Mouse (Mus musculus) layer of hippocampus, adult 9-11 months (tissue): ENCODE measurements at regions not wholly inside any gene's neighbourhood (a gene's known extent, or its start where the extent isn't known, plus 50 kb on each side); places are given as distances from the start of the nearest gene placed in this dataset.
A peak's percentile ranks its signal among the peaks of the same experiment; 100 is the strongest.

Source experiments
- DNase-seq: peaks from one replicate; pipeline ENCODE4 v3.0.0; 2022

DNA sequence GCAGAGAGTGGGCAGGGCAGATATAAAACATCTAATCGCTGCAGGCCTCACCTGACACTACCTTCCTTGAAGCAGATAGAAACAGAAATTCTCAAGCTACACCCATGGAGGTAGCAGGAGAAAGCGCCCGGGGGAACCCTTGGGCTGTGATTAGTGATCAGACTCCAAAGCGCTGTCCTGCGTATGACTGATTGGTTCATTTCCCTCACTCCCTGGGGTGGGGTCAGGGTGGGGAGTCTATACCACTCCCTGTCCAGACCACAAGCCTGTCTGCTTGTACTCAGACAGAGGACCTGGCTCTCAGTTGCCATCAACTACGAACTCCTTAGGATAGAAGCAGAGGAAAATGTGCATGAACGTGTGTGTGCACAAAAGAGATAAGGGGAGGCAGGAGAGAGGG is 77.7 kb downstream of the Gm826 start:
- DNase-seq = no peak

DNA sequence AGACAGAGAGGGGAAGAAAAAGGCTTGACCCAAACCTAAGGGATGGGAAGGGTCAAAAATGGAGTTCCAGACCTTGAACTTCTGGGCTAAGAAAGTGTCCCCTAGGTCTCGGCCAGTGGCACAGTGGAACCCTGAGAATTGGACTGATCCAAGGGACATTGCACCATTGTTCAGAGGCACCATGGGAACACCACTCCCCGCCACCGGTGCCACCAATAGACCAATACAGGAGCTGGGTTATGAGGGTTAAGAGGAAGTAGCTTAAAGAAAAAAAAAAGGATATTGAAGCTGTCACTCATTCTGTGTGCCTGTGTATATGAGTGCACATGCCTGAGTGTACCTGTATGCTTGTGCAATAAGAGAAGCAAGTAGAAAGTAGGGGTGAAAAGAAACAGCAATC is 83.7 kb downstream of the Gm826 start:
- no peak for DNase-seq

DNA sequence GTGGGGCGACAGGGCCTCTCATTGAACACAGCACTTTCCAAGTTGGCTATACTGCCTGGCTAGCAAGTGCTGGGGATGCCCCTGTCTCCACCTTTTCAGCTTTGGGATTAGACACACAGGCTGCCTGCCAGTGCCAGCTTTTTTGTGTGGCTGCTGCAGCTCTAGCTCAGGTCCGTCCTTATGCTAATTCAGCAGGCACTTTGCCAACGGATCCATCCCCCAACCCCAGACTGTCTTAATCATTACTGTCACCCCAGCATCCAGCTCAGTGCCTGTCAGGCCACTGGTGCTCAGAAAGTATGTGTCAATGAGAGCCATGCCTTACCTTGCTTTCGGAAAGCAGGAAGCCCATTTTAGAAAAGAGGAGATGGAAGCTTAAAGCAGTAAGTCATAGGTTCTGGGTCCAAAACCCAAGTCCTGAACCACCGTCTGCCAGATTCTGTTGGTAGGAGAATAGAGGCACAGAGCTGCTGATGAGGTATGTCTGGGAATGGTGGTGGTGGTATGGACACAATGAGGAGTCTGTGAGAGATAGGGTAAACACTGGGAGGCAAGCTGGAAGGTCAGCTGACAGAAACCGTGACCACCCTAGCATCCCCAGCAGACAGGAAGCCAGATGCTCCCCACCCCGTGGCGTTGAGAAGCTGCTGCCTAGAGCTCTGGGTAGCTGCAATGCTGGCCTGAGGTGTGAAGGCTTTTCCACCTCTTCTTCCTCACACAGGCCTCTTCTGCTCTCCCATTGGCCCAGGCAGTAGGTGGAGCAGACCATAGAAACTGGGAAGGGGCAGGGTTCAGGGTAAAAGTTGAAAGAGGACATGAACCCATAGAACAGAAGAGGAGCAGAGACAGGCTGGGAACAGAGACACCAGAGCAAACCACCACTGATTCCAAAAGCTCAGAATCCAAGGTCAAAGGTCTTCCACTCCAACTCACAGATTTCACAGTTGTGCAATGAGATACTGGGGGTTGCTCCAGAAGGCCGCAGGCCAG is 84.6 kb downstream of the Gm826 start:
- no peak for DNase-seq

DNA sequence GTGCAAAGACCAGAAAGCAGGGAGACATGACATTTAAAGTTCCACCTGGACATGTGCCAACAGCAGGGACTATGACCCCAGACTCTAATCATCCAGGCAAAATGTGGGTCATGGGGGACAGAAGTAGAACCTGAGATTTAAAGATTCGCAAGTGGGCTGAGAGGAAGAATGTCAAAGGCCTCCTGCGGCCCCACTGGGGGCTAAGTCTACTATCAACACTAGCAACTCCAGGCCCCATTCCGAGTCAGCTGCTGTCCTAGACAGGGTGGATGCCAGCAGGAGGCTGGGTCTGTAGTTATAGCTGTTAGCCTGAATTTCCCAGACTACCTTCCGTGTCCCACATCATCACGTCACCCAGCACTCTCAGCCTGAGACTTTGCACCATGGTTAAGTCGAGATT is 86.7 kb downstream of the Gm826 start:
- DNase-seq = no peak

DNA sequence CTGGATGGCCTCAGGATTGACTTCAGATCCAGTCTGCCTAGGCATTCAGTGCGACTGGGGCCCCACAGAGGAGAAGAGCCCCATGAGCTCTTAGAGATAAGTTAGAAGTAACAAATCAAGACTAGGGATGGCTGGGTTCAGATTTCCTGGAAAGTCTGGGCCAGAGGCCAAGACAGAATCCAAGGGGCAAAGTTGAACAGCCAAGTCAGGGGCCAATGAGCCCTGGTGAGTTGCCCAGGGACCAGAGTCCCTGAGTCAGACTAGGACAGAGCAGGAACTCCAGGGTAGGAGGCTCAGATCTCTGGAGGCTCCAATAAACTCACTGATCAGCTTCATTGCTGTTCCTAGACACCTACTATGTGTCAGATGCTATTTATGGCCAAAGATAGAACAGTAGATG is 87.6 kb downstream of the Gm826 start:
- no peak for DNase-seq

DNA sequence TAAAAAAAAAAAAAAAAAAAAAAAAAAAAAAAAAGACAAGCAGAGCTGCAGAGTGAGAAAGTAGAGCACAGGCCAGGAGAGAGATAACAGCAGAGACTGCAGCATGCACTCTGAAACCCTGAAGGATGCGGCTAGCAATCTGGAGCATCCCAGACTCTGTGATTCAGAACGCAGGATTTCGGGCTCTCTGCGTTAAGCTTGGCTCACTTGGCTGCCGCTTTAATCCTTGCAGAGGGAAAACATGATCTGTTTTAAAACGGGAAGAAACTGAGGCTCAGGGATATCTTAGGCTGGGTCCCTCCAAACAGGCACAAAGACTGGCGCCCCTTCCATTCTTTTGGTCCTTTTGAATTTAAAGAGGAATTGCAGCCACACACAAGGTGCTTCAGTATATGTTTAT is 89.1 kb downstream of the Gm826 start:
- DNase-seq = no peak

DNA sequence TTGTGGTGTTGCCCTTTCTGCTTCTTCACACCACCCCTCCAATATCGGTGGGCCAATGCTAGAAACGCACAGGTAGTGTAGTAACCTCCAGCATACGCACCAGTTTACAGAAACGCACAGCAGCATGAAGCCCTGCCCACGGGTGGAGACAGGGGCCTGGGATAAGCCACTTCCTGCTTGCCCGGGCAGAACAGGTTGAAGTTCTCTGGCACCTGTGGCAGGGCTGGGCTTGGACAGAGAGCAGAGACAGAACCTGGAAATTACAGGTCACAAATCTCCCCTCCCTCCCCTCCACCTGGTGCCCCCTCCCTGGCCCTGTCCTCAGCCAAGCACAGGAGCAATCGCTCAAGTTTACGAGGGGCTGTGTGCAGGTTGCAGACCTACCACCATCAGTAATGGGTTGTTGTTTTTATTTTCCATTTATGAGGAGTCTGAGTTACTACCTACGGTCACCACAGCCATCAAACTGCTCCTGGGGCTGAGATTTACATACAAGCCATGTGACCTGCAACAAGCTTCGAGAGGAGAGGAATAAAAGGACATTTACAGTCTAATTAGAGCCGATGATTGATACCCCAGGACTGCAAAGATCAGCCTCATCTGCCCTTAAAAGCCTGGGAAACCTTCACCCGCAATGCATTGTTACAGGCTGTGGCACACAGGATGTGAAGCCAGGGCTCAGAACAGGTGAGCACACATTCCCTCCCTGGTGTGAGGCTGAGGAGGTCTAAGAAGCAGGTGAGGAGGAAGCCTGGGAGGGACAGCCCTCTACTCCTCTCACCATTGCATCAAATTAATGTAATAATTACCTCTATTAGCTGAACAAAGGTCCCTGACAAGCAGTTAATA is 93.2 kb downstream of the Gm826 start:
- DNase-seq = no peak

DNA sequence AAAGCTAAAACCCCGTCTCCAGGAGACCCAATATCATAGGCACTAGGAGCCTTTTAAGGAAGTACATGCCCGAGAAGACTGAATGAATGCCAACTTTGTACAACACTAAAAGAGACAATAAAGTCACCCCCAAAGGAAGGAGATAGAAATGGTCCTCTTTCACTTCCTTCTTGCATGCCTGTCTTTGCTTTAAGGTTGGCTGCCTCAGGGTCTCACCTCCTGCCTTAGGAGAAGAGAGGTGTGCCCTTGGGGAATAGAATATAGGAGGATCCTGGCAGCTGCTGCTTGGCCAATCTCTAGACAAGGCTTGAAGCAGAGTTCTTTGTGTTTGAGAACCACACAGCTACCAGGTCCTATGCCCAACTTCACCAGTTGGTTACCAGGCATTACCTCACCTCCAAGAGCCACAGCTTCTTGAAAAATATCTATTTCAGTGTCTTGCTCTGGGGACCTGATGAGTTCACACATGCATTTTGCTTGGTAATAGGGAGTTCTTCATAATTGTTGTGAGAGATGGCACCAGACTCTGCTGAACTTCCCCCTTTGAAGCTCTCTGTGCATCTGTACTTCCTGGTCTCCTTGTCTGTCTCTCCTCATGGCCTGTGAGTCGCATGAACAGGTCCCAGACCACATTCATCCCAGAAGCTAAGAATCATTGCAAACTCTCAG is 96.4 kb downstream of the Gm826 start:
- peak; percentile 21 for DNase-seq

DNA sequence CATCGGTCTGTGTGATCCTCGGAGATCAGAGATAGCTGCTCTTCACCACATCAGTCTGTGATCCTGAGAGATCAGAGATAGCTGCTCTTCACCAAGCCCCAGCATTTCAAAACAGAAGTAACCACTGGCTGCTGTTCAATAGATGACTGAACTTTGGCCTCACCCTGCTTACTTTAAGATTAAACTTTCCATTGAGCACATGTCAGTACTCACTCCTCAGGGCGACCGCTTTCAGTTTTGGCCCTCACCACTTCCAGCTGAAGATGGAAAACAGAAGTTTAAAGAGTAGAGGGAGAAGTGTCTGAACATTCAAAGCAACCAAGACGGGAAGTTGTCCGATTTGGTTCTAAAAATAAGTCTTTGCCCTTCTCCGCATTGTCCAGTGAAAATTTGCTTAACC is 97.2 kb downstream of the Gm826 start:
- peak; percentile 75 for DNase-seq

DNA sequence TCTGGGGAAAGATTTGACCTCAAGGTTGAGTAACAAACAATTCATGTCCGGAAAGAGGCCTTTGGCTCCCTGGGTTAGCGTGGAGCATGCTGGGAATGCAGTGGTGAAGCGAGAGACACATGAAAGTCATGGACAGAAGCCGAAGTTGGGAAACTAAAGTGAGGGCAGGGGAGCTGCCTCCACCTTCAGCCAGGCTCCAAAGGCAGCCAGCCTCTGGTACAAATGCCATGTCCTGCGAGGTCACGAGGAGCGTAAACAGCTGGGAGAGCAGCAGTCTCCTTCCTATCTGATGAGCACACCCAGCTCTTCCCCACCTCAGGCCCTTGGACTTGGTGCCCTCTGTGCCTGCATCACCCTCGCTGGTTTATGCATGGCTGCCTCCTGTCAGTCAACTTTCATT is 103.2 kb downstream of the Gm826 start:
- peak; percentile 20 for DNase-seq

DNA sequence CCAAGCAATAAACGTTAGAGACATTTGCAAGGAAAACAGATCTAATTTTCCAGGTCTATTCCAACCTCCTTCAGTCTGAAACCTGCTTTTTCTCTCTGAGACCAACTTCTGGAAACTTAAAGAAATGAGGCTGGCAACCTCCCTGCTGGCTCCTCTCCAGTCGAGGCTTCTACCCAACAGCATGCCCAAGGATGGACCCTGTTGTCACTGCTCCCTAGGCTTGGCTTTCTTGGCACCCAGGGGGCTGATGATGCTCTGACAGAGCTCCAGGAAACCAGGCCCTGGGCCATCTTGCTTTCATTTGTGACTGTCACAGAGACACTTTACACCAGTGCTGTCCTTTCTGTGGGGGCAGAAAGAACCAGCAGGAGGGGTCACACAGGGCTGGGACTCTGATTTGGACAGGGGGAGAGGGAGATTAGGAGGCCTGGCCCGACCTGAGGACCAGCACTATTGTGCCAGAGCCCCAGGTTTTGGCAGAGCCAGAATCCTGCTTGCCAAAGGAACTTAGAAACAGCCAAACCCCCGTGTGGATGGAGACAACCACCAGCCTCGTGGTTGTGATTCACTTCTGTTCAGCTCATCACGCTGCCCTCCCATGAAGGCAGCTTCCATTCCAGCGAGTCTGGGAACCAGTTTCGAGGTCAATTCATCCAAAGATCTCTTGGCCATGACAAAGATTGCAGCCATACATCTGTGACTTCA is 105.5 kb downstream of the Gm826 start:
- no peak for DNase-seq

DNA sequence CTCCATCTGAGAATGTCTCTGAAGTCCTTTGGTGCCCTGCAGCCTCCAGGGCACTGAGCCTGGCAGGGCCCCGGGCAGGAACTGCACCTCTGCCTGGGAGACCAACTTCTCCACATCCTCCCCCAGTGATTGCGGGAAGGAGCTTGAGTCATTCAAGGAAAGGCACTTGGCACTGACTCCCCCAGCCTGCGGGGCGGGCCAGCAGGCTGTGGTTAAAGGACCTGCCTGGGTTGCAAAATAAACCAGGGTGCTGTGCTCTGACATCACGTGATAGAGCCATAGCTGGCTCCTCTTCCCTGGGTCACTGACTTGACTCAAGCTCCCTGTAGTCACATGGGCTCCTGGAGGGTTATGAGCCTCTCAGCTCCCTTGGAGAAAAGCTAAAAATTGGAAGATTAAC is 108.5 kb downstream of the Gm826 start:
- peak; percentile 72 for DNase-seq

DNA sequence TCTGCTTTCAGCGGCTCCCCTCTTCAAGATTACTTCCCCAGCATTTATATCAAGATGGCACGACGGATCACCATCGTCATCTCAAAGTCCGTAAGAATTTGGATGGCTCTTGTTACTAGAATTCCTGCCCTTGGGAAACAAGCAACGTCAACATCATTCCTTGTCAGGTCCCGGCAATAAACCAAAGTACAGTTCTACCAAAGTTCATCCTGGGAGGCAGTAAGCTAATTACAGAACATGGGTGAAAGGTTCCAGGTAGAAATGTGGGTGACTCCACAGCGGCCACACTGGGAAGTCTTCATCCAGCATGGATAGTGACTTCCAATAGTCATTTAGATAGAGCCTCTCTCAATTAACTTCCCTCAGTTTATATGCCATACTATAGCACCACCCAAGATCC is 110.6 kb downstream of the Gm826 start:
- DNase-seq = no peak

DNA sequence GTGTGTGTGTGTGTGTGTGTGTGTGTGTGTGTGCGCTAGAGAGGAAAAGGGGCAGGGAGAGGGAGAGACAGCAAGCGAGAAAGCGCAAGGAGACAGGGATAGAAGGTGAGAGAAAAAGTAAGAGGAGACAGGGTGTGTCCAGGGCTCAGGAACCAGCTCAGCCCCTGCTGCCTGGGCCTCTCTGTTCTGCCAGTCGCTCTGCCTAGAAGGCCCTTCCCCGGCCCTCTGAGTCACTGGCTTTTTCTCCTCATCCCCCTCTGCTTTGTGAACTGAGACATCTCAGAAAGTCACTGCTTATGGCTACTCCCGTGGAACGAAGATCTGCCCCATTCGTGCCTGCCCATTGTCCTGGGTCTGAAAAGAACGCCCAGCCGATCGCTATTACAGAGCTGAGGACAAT is 112.2 kb downstream of the Gm826 start:
- no peak for DNase-seq

DNA sequence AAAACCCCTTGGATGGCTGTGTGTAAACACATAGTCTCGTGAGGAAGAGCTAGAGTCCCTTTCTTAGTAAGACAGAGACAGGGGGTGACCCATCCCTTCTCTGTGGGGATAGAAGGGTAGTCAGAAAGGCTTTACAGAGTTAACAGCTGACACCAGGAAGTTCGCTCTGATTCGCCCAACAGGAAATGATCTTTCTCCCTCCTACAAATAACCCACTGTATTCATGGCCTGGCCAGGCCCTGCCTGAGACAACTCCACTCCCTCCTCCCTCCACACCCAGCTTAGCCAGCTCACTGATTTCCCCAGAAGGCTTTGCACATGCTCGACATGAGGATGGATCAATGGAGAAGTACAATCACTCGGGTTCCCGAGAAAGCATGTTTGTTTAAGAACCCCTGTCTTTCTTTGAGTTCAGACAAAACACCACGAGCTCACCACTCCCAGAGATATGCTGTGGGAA is 113.4 kb downstream of the Gm826 start:
- peak; percentile 24 for DNase-seq

DNA sequence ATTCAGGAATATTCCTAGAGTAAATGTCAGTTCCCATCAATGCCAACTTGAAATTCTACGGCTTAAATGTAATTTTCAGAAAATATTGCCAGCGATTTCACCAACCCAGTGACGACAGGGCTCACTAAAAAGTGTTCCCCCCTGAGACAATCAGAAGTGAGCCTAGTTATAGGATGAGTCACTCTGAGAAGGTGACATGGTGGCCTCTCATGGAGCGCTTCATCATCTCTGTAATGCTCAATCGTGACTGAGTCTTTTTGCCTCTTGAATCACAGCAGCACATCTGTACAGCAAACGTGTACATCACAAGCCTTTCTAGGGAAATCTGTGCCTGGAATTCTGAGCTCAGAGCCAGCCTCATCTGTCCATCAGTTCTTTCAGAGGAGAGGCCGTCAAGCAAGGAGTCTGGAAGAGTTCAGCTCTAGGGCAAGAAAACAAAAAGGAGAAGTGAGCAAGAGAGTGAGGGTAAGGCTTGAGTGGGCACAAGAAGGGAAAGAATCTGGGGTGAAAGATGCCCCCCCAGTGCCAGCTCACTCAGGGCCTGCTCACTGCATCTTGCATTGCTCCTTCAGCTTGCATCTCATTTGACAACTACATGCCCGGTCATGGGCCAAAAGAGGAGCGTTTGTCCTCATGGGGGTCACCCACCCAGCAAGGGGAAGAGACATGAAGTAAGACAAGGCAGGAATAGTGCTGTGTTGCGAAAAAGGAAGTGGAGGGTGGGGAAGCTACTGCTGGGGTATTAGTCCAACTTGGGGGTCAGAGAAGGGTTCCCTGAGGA is 119.7 kb downstream of the Gm826 start:
- peak; percentile 63 for DNase-seq

DNA sequence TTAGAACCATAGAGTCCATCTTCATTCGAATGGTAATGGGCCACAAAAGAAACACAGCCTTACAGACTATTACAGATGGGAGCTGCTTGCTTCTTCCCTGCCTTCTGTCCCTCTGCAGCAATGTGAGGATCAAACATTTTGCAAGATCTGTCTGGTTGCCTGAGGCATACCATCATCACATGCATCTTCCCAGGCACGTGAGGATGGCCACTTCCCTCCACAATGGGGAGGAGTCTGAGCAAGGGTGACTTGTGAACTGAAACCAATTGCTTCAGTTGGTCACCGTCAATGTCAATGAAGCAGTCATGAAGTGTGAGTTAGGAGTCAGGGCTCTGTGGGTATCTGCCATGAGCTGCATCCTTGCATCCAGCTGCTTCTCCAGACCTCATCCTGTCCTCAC is 123.5 kb downstream of the Gm826 start:
- DNase-seq = peak; percentile 61

DNA sequence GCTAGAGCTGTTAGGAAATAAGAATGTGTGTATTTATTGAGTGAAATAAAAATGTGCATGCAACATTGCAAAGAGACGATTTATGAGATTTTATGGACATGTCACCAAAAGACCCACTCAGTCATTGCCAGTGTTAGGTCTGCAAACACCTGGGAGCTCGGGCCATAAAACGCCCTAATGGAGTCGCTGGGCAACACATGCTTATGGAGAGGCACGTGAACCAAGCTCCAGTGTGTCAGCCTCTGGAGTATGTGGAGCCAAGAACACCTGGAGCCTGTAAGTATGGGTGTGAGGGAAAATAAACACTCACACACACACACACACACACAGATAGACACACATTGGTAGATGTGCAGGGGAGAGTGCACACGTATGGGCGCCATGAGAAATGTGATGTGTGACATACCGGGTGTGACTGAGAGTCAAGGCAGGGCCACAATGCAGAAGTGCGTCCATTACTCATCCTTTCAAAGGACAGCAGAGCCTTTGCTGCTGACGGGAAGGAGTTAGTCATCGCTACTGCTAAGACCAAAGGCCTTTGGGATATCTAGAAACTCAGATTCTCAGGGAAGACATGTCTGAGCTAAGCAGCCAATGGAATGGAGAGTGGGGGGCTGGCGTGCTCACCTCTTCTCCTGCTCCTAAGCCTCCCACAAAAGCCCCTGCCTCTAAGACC is 124.2 kb downstream of the Gm826 start:
- DNase-seq = no peak

DNA sequence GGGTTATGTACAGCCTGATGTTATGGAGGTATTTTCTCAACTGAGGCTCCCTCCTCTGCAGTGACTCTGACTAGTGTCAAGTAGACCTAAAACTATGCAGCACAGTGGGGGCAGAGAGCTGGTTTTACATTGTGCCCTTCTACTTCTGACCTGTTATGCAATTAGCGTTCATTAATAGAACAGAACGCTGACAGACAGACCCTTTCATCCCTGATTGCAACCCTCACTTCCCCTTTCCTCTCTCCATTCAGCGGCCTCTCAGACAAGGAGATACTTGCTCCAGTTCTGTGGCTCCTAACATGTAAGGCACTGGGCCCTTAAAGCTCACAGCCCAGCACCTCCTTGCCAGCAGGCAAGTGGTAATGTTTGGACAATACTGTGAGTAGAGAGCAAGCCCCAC is 125.7 kb downstream of the Gm826 start:
- DNase-seq = peak; percentile 51

DNA sequence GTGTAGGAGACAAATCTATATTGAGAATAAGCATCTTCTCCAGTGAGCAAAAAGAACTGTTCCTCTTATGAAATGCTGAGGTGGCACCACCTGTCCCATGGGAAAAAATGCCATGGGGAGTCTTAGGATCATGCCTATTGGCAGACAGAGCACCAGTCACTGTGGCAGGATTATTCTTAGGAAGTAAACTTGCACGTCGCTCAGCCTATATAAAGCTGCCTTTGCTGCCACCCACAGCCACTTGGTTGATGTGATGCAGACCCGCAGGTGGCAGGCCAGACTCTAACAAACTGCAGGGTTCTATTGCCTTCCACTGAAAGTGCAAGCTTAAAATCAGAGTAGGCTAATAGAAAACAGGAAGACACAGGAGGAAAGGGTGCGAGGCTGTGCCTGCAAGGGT is 126.7 kb downstream of the Gm826 start:
- DNase-seq = peak; percentile 28

DNA sequence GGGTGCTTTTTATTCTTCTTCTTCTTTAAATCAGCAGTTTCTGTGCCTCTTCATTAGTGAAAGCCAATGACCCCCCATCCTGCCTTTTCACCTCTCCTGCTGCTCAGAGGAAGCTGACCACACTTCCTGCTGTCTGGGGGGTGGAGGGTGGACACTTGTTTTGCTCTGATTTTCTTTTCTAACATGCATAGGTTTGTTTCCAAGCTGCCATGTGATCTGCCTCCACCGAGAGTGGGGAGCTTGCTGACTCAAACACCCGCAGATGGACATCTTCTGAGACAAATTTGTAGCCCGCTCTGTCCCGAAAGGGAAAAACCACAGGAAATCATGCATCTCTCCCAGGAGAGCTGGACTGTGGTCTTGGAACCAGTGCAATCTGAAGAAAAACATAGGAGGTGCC is 141.3 kb downstream of the Gm826 start:
- no peak for DNase-seq
